Mouse (Mus musculus): ENCODE results near the gene Gm4969.
"Not testable (repeated sequence)": the region's sequence is repeated elsewhere in the genome, so short reads cannot be mapped to it uniquely, and the experiment has no call there.

Gm4969 gene

DNA sequence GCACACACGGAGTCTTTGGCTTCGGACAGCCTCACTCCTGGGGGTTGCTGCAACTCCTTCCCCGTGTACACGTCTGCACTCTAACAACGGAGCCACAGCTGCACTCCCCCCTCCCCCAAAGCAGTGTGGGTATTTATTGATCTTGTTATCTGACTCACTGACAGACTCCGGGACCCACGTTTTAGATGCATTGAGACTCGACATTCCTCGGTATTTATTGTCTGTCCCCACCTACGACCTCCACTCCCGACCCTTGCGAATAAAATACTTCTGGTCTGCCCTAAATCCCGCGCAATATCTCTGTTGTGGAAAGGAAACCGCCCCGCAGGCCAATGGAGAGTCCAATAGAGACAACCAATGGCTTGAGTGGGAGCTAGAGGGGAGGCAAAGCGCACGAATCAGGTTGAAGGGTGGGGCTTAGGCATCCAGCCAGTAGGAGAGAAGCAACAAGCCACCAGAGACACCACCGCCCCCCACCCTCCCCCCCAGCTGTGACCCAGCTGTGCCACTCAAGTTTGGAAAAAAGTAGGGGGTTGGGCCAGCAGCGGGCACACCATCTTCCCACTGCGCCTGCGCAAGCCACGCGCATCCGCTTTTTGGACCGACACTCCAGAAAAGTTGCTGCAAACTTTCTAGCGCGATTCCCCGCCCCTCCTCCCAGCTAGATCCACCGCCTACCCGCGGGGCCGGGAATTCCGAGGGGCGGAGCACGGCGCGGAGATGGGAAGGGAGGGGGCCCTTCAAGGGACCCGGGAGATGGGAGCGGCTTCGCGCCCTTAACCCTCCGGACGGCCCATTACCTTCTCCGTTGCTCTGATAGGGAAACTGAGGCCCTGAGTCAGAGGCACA lies 24.4 kb downstream of the Gm4969 start:
- peak; percentile 94 for DNase-seq (ENCODE audit: low read depth)

DNA sequence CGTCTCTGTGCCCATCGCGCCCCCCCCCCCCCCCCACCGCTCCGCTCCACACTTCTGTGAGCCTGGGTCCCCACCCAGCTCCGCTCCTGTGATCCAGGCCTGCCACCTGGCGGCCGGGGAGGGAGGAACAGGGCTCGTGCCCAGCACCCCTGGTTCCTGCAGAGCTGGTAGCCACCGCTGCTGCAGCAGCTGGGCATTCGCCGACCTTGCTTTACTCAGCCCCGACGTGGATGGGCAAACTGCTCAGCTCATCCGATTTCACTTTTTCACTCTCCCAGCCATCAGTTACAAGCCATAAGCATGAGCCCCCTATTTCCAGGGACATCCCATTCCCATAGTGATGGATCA lies 25.0 kb downstream of the Gm4969 start:
- DNase-seq (ENCODE audit: low read depth) = peak; percentile 75

DNA sequence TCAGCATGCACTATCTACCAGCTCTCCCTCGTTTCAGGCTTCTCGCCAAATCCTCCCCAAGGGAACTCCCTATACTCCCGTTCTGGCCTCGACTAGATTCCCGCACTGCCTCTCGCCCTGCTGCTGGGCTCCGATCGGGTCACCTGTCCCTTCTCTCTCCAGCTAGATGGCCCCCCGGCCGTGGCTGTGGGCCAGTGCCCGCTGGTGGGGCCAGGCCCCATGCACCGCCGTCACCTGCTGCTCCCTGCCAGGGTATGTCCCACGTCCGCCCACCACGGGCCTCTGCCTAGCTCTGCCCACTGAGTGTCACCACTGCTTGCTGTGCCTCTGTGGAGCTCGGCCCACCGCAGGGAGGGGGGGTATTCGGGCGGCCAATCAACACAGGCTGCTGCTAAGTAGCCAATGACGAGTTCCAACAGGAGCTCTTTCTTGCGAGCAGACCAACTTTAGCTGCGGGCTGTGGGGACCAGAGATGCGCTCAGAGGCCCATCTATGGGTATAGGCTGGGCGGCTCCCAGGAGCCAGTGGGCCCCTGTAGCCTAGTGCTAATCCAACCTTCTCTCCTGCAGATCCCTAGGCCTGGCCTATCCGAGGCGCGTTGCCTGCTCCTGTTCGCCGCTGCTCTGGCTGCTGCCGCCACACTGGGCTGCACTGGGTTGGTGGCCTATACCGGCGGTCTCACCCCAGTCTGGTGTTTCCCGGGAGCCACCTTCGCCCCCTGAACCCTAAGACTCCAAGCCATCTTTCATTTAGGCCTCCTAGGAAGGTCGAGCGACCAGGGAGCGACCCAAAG lies 25.6 kb downstream of the Gm4969 start:
- no peak for DNase-seq (ENCODE audit: low read depth)

DNA sequence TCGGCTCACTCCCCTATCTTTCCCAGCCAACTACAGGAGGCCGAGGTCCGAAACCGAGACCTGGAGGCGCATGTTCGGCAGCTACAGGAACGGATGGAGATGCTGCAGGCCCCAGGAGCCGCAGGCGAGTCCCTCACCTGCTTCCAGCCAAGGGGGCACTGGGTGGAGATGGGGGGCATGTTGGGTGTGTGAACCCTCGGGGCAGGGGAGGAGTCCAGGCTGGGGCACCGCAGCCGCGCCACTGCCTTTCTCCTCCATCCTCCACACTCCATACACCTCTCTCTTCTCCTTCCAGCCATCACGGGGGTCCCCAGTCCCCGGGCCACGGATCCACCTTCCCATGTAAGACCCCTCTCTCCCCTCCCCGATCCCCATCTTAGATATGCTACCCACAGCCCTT lies 26.3 kb downstream of the Gm4969 start:
- no peak for DNase-seq (ENCODE audit: low read depth)

DNA sequence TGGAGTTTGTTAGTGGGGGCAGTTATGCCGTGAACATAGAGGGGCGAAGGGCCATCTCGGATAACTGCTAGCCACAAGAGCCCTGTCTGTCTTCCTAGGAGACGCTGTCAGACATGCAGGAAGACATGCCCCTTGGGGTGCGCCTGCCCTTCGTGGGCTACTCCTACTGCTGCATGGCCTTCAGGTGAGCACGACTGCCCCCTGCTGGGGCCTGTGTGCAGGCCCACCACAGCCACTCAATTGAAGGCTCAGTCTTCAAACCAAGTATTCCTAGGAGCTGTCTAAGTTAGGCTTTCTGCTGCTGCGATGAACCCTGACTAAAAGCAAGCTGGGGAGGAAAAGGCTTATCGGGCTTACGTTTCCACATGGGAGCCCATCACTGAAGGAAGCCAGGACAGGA lies 29.4 kb downstream of the Gm4969 start:
- DNase-seq (ENCODE audit: low read depth) = no peak

DNA sequence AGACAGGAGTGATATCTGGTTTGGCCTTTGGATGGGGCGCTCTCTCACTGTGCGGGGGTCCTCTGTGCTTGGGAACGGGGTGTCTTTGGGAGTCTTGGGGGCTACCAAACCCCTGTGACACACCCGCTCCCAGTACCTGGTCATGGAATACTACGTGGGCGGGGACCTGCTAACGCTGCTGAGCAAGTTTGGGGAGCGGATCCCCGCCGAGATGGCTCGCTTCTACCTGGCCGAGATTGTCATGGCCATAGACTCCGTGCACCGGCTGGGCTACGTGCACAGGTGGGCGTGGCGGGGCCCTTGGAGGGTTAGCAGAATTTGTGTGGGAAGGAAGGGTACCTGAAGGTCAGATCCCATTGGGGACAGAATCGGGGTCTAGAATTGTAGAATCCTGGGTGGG lies 31.4 kb downstream of the Gm4969 start:
- no peak for DNase-seq (ENCODE audit: low read depth)

DNA sequence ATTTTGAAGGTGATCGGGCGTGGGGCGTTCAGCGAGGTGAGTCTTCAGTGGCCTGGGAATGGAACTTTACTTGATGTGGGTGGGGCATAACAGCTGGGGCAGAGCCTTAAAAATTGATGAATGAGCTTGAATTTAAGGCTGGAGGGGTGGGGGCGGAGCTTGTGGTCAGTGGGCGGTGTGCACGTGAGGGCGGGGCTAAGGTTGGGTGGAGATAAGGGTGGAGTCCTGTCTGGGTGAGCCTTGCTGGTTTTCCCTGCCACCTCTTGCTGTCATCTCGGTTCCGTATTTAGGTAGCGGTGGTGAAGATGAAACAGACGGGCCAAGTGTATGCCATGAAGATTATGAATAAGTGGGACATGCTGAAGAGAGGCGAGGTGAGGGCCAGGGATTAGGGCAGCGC lies 32.1 kb downstream of the Gm4969 start:
- peak; percentile 76 for DNase-seq (ENCODE audit: low read depth)

DNA sequence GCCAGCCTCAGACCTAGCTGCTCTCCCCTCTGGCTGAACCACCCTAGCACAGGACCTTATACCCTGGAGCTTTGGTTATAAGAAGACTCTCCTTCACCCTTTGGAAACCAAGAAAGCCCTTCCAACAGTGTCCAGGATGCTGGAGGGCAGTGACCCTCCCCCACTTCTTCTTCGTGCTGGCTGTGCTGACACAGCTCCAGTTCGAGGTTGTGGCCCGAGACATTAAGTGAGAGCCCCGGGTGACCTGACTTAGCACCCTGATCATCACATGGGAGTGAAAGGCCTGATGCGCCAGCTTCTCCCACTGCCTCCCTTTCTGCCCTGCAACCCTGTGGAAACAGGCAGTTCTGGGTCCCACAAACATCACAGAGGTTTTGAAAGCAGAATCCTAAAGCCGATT lies 32.7 kb downstream of the Gm4969 start:
- no peak for DNase-seq (ENCODE audit: low read depth)

DNA sequence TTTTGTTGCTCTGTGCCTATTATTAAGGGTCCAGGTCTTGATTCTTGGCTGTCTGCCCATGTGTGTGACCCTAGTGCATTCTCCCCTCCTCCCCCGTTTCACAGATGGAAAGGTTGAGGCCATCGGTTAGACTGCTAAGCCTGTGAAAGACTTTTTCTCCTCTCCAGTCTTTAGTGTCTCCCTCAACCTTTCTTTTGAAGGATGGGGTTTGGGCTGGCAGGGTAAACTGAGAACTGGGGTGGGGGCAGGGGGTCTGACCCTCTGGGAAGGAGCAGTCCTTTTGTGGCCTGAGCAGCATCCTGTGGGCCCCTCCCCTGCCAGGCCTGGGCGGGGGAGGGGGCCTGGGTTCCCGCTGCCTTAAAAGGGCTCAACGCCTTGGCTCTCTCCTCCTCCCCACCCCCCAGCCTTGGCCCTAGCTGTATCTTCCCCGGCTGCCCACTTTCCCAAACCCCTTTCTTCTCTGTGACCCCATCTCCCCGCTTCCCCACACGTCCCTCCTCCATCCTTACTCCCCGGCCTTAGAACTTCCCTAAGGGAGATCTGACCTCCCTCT lies 33.2 kb downstream of the Gm4969 start:
- no peak for DNase-seq (ENCODE audit: low read depth)

DNA sequence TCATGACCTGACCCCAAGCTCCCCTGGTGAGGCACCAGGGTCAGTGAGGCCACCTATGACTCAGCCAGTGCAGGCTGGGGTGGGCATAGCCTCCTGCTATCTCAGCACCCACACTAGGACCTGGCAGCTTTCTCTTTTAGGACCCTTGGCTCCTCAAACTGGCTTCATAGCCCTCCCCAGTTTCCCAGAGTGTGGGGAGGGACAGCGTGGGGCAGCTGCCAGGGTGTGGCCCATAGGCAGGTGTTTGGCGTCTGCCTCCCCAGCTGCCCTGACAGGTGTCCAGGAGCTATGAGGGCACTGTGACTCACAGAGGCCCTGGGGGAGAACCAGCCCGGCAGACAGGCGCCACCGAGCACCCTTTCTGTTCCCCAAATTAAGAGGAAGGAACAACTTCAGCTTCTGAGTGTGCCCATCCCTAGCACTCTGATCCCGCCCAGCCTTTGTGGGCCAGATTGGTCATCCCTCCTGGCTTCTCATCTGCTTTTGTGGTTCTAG lies 33.8 kb downstream of the Gm4969 start:
- no peak for DNase-seq (ENCODE audit: low read depth)

DNA sequence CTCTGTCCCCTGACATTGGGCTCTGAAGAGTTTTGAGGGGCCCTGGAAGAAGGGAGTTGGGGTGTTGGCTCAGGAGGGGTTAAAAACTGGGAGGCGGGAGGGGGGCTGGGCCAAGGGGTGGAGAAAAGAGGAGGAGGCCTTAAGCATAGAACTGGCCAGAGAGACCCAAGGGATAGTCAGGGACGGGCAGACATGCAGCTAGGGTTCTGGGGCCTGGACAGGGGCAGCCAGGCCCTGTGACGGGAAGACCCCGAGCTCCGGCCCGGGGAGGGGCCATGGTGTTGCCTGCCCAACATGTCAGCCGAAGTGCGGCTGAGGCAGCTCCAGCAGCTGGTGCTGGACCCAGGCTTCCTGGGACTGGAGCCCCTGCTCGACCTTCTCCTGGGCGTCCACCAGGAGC lies 34.5 kb downstream of the Gm4969 start, which contains the start of gene Dmpk:
Gene Dmpk (plus strand): TSS at position 149 of the 400 bp plus-strand sequence.
- DNase-seq (ENCODE audit: low read depth) = no peak

DNA sequence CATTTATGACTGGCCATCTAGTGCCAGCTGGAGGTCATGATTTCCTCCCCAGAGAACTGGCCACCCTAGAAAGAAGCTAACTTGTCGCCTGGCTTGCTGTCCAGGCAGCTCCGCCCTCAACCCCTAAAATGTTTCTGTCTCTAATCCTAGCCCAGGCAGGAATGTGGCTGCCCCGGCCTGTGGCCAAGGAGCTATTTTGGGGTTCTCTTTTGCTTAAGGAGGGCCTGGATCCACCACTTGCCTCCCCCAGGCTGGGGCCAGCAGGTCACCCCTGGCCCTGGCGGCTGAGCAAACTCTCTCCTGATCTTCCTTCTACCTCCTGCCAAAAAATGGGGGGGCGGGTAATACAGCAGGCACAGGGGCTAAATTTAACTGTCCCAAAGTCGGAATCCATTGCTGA lies 35.1 kb downstream of the Gm4969 start:
- no peak for DNase-seq (ENCODE audit: low read depth)

DNA sequence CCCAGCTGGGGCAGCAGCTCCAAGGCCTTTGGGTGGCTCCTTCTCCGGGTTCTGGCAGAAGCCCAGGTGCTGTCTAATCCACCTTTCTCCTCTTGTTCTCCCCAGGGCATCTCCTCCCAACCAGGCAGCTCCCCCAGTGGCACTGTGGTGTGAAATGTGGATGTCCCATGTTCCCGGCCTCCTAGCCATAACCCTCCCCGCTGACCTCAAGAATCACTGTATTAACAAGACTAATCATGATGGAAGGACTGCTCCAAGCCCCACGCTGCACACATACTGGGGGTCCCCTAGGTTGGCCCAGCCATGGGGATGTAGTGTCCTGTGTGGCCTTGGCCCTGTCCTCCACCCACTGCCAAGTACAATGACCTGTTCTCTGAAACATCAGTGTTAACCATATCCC lies 36.0 kb downstream of the Gm4969 start:
- DNase-seq (ENCODE audit: low read depth) = no peak

DNA sequence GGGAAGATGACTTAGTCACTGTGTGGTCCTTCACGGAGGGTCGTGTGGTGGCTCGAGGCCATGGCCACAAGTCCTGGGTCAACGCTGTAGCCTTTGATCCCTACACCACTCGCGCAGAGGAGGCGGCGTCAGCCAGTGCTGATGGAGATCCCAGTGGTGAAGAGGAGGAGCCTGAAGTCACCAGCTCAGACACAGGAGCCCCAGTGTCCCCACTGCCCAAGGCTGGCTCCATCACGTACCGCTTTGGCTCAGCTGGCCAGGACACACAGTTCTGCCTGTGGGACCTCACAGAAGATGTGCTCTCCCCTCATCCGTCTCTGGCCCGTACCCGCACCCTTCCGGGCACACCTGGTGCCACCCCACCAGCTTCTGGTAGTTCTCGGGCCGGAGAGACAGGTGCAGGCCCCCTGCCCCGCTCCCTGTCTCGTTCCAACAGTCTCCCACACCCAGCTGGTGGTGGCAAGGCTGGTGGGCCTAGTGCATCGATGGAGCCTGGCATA lies 37.7 kb downstream of the Gm4969 start:
- DNase-seq (ENCODE audit: low read depth) = no peak

DNA sequence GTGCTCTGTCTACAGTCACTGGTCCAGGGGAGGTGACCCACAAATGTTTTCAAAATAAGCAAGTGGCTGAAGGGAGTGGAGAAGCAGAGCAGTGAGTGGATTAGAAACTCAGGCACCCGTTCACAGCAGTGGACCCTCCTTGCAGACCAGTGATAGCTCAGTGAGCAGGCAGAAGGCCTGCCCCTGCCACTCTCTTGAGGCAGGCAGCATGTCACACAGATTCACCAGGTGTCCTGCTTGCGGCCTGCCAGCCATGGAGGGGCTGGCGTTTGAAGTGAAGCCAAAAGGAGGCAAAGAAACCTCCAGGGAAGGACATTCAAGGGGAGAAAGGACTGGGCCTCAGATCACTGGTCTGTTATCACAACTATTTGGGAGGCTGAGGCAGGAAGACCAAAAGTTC lies 39.4 kb downstream of the Gm4969 start:
- no peak for DNase-seq (ENCODE audit: low read depth)

DNA sequence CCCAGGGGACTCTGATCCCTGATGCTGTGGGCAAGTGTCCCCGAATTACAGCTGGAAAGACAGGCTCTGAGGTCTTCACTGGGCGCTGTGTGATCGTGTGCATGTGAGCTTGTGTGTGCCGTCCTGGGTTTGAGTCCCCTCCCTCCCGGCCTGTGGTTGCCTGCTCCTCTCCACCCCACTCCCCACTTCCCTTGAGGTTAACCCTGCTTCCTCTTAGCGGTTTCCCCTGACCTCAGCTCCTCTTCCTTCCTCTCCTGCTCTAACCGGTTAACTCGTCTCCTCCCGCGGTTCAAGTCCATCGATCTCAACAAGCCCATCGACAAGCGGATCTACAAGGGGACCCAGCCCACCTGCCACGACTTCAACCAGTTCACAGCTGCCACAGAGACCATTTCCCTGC lies 40.4 kb downstream of the Gm4969 start:
- DNase-seq (ENCODE audit: low read depth) = no peak

DNA sequence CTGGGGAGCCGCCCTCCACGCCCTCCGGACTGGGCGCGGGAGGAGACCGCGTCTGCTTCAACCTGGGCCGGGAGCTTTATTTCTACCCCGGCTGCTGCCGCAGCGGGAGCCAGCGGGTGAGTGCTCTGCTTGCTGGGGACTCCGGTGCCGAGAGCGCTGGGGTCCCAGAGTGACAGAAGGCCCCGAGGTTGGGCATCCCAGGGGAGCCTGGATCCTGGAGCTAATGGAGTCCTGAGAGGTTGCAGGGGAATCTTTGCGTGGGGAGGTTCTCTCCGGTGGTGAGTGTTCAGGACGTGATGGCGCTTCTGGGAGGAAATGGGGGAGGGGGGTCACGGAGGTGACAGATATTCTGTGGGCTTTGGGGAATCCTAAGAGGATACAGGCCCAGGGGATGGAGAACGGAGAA lies 41.6 kb downstream of the Gm4969 start:
- no peak for DNase-seq (ENCODE audit: low read depth)

DNA sequence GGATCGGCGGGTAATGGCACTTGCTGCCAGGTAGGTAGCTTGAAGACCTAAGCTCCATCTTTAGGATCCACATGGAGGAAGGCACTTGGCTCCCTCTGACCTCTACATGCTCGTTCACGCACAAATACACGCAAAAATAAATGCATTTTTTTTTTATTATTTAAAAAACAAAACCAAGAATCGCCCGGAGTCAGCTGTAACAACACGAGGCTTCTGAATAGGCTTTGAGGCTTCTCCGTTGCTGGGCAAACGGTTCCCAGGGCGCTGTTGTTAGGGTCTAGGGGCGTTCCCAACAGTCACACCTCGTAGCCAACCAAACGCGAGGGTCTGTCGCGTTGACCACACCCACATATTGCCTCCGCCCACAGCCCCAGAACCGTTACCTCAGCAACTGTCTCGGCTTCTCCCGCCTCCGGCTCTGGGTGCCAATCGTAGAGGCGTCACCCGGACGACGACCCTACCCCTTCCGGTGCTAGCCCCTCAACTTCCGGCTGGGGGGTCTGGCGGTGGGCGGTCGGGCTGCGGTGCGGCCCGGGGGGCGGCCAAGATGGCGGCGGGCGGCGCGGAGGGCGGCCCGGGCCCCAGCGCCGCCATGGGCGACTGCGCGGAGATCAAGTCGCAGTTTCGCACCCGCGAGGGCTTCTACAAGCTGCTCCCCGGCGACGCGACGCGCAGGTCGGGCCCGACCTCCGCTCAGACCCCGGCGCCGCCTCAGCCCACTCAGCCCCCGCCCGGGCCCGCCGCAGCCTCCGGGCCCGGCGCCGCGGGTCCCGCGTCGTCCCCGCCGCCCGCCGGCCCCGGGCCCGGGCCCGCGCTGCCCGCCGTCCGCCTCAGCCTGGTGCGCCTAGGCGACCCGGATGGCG lies 42.2 kb downstream of the Gm4969 start, which contains the start of gene Dmwd:
Gene Dmwd (plus strand): TSS at position 505 of the 863 bp plus-strand sequence.
- DNase-seq (ENCODE audit: low read depth) = peak; percentile 94

DNA sequence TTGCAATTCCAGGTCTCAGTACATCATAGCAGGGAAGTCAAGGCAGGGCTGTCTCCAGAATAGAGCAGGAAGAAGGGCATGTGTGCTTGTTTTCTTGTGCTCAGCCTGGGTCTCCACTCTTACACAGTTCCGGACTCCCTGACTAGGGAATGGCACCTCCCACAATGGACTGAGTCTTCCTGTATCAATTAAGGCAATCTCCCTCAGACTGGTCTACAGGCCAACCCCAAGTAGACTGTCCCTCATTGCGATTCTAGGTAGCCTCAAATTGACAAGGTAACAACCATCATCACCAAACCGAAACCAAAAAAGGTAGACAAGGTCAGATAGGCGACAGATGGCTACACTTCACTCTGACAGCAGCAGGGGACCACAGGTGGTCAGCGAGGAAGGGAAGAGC lies 42.9 kb downstream of the Gm4969 start:
- no peak for DNase-seq (ENCODE audit: low read depth)

DNA sequence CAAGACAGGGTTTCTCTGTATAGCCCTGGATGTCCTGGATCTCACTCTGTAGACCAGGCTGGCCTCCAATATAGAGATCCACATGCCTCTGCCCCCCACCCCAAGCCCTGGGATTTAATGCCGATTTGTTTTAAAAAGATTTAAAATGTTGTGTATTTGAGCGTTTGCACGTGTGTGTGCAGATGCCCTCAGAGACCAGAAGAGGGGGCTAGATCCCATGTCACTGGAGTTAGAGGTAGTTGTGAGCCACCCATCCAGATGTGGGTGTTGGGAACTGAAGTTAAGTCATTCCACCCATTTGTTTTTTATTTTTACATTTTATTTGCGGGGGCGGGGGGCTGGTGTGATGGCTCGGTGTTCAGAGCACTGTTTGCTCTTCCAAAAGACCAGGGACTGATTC lies 43.7 kb downstream of the Gm4969 start:
- no peak for DNase-seq (ENCODE audit: low read depth)

DNA sequence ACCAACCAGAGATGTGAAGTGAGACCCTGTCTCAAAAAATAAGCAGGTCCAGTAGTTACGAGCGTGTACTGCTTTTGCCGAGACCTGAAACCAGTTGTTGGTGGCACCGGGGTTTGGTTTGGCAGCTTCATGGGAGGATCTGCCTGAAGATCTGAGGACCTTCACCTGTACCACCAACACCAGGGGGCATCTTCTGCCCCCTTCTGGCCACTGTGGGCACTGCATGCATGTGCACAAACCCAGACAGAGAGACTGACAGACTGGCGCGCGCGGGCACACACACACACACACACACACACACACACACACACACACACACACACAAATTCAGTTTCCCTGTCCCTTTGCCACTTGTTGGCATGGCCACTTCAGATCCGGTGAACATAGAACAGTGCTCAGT lies 44.7 kb downstream of the Gm4969 start:
- DNase-seq (ENCODE audit: low read depth) = no peak

DNA sequence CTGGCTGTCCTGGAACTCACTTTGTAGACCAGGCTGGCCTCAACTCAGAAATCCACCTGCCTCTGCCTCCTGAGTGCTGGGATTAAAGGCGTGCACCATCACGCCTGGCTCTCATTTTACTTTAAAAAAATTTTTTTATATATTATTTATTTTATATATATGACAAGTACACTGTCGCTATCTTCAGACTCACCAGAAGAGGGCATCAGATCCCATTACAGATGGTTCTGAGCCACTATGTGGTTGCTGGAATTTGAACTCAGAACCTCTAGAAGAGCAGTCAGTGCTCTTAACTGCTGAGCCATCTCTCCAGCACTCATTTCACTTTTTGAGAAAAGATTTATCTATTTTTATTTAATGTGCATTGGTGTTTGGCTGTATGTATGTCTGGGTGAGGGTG lies 47.1 kb downstream of the Gm4969 start:
- not testable (repeated sequence) for DNase-seq (ENCODE audit: low read depth)
